Mouse (Mus musculus): ENCODE results near the gene Slc22a13.
"Not testable (repeated sequence)": the region's sequence is repeated elsewhere in the genome, so short reads cannot be mapped to it uniquely, and the experiment has no call there.

The Slc22a13 gene

DNA sequence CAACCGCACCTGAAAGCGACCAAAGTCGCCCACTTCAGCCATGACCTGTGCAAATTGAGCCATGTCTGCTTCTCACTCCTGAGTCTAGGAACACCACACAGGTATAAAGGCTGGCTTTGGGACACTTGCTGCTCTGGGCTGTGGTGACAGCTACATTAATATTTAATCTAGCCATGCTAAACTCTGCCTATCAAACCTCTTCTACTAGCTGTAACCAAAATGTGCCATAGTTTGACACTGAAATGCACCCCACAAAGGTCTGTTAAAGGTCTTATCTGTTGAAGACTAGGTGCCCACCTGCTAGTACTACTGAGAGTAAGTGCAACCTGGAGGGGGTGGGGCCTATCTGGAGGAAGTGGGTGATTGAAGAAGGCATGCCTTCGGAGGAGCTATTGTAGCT is at the start of gene Slc22a13:
TSS of gene Slc22a13 (minus strand) at position 101 of the 400 bp plus-strand sequence.
- no peak for DNase-seq

DNA sequence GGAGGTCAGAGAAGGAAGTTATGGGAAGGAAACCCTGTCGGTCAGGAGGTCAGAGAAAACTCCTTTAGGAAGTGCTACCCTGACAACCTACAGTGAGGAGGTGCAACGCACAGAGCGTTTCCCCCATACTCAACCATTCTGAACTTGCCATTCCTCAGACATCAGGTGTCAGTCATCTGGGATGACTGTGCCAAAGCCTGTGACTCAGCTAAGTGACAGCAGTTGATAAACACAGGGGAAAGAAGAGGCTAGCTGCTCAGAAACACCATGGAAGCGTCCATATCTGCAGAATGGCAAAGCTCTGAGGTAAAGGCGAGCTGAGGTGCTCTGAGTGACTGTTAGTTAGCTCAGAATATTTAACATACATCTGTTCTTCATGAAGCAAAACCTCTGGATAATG is 49.2 kb upstream of the Slc22a13 start:
- DNase-seq: no peak

DNA sequence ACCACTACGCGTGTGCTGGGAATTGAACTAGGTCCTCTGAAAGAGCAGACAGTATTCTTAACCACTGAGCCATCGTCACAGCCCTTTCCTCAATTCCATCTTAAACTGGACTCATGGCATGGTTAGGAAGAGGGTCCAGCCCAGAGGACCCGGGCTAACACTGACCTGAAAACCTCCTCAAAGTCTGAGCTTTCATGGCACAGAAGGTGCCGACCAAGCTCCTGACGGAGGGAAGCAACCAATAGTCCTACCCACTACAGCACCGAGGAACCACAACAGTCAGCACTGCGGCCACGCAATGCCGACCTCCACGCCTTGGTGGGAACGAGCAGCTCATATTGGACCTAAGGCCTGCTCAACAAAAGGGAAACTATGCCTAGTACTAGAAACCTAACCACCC is 47.3 kb upstream of the Slc22a13 start:
- no peak for DNase-seq

DNA sequence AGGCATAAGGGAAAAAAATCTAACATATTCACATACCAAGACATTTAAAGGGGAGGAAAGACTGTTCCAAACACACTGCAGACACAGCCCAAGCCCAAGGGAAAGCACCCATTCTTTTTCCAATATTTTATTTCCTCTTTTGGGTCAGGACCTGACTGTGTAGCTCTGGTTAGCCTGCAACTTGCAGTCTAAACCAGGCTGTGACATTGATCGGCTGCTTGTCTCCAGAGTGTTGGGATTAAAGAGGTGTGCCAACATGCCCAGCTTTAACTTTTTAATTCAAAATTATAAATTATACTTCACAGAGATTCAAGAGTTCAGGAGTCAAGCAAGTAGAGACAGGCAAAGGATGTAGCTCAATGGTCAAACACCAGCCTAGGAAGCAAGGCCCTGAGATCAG is 46.2 kb upstream of the Slc22a13 start:
- DNase-seq: no peak

DNA sequence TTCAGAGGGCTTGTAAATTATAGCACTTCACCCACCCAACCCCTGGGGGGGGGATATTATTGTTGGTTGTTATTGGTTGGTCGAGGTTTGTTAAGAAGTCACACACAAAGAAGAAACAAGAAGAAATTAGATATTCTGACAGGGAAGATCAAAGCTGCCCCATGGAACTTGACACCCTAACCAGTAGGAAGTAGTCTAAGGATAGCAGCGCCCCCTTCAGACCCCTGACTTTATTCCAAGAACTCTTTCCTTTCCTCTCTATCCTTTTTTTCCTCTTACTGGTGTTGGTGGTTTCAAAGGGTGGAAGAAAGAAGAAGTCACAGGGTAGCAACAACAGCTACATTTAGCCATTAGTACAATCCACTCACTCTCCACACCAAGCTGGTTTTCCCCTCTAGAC is 45.3 kb upstream of the Slc22a13 start:
- DNase-seq: no peak

DNA sequence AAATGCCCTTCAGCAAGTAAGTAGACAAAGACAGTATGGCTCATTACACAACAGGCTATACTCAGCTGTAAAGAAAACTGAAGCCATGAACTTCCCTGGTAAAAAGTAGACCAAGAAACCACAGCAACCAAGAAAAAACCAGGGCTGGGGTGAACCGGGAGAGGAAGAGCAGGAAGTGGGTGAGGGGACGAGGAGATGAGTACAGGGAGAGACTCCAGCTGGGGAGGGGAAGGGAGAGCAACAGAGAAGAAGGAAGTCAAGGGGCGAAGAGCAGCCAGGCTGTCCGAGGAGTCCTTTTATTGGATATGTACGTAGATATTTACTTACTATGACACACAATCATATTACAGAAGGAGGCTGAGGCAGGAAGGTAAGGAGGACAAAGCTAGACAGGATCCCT is 39.1 kb upstream of the Slc22a13 start:
- no peak for DNase-seq

DNA sequence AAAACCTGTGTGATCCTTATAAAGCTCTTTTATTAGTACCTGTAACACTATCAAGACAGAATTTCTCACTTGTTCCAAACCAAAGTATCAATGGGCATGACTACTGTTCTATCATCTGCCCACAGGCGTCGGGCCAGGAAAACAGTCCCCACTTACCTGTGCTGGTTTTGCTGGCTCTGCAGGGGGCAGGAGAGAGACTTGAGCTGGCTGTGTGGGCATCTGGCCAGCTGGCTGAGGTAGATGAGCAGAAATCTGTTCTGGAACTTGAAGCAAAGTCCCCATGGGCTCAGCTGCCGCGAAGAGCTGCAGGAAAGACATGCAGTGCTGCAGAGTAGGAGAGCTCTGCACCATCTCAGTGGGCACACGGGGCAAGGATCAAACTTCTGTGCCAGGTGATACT is 37.9 kb upstream of the Slc22a13 start:
- peak; percentile 23 for DNase-seq

DNA sequence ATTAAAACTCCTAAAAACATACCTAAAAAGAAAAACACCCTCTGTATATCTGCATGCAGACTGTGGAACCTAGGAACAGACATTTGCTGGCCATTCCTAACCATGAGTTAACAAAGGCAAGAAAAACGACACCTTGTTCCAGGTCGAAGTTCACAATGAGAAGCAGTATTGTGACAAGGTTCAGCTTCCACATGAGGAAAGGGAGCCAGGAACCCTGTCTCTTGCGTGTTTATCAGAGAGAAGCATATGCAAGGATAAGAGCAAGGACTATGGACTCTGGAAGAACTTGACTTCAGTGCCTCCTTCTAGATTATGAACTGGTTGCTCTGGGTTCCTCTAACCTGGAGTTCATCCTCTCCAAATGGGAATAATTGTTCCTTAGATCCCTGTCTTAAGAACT is 35.1 kb upstream of the Slc22a13 start:
- DNase-seq: no peak

DNA sequence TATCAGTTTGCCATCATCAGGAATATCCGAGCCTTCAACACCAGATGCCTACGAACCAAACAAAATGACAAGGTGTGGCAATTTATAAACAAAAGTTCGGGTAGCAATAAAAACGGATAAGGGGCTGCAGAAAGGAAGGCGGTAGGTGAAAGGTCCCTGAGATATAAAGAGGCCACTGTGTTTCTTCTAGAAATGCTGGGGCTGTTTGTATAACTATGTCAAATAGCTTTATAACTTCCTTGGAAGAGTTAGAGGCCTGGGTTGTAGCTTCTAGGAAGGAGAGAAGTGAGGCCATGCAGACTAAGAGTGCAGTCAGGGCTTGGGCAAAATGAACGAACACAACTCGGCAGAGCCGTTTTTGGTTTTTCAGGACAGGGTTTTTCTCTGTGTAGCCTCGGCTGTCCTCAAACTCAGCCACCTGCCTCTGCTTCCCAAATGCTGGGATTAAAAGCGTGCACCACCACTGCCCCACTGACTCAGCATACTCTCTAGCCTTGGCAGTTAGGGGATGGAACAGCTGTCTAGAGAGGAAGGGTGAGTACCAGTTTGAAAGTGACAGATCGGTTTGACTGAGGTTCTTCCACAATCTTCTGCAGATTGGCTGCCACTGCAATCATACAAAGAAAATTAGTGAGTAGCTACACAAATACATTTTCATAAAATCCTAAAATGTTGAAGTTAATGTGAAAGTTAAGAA is 32.4 kb upstream of the Slc22a13 start:
- DNase-seq: no peak

DNA sequence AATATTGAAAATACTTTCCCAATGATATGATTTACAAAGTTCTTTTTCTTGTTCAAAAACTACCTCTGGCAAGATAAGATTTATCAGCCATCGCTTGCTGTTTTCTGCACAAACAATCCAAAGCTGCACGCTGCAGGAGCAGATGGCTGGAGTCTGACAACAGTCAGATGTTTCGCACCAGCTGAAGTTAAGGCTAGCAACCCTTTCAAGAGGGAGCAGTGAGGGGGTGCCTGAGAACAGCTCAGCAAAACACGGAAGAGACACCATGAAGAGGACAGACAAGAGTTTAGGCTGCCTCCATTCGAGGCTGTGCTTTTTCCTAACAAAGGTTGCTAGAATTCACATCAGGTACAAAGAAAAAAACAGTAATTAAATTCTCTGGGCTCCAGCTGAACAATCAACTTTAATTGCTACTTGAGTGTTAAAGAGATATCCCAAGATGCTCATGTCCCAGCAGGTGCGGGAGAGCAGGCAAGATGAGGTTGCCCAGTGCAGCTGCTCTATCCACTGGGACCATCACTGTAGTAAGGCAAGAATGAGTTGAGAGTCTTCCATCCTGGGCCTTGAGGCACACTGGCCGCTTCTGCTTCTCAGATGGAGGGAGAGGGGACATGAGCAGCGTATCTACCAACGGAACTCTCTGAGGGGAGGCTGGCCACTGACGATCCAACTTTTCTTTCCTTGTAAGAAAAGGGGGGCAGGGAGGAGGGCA is 31.5 kb upstream of the Slc22a13 start:
- no peak for DNase-seq

DNA sequence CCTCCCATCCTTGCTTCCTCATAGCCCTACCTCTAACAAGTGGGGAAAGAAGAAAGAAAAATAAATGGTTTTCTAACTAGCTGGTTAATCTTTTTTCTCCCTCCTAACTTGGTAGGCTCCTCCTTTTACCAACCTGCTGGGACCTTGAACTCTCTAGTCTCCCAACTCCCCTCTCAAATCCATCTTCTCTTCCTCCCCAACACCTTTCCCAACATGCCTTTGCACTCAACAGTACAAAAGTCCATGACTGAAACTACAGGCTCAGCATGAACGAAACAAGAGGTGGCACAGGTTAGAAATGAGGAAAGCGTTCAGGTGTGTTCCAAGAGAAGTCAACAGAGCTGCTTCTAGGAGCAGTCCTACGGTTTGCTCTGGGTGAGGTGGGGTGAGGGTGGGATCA is 30.4 kb upstream of the Slc22a13 start:
- DNase-seq: no peak

DNA sequence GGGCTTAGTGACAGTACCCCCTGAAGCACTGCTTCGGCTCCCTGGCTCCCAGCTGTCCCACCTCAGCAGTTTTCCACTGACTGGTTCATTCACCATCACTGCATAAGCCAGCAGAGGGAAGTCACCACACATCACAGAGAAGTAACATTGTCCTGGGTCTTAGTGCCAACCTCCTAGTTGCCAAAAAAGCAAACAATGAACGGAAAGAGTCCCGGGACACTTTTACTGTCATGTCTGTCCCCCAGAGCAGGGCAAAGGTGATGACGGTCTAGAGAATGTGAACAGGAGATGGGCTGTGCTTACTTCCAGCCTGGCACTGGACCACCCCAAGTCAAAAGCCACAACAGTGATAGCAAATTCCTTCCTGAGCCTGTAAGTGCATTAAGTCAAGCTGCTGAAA is 29.9 kb upstream of the Slc22a13 start:
- DNase-seq: no peak

DNA sequence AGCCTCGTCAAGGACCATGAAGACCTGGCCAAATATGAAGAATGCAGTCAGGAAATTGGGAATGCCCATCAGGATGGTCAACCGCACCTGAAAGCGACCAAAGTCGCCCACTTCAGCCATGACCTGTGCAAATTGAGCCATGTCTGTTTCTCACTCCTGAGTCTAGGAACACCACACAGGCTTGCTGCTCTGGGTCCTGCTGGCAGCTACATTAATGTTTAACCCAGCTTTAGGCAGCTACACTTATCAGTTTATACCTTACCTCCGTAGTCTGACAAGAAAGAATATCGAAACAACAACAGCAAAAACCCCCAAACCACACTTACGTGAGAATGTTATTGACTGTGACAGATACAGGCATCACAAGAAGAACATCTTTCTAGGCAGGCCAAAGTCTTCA is 22.7 kb upstream of the Slc22a13 start:
- no peak for DNase-seq

DNA sequence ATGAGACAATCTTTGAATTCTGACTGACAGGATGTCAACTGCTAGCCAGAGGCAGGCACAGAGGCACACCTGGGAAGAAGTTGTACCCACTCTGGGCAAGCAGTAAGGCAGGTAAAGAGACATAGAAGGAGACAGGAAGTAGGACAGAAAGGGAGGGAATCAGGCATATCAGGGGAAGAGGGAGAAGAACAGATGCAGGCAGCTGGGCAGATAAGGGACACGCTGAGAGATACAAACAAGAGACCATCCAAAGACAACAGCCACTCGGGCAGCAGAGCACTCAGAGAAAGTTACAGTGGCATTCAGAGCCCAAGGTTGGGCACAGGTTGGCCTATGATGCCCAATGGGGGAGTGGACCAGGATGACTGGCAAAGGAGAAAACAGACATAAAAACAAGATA is 21.9 kb upstream of the Slc22a13 start:
- no peak for DNase-seq

DNA sequence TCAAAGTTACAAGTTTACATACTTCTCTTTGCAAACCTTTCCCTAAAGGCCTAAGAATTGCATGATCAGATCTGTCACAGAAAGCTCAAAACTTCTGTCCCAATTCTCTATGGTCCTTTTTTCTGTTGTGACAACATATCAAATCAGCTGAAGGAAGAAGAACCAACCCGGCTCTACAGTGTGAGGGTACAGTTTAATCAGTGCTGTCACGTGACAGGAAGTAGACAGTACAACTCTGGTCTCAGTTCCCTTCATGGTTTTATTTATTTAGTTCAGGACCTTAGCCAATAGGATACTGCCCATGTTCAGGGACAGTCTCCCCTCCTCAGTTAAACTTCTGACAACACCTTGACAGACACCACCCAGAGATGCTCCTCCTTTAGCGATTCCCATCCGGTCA is 11.4 kb upstream of the Slc22a13 start:
- no peak for DNase-seq

DNA sequence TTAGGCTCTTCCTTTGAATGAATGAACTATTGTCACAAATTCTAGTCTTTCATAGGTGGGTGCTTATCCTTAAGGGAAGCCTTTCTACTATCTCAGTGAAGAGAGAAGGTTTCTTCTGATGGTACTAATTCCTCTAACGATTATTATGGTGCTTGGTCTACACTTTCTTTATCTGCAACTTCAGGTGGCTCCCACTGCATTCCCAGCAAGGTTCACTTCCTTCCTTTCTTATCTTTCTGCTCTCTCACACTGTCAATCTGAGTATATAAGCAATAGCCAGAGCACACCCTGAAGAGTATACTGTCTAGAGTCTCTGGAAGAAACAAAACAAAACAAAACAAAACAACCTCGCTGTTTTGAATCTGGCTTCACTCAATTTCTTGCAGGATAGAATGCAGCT is 10.8 kb upstream of the Slc22a13 start:
- no peak for DNase-seq

DNA sequence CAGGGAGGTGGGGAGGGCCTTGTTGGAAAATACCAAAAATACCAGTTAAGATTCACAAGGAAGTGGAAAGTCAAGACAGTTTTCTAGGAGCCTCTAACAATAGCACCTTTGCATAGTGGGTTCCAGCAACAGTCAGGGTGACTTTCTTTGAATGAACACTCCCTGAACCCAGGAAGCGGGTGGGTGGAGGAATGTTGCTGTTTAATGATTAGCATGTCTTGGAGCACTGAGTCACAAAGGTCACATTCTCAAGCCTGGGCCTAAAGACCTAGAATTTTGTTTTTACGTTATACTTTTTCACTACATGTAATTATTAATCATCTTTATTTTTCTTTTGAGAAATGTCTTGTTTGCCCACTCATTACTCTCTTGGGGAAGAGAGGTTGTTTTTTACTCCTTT is 6.4 kb upstream of the Slc22a13 start:
- not testable (repeated sequence) for DNase-seq

DNA sequence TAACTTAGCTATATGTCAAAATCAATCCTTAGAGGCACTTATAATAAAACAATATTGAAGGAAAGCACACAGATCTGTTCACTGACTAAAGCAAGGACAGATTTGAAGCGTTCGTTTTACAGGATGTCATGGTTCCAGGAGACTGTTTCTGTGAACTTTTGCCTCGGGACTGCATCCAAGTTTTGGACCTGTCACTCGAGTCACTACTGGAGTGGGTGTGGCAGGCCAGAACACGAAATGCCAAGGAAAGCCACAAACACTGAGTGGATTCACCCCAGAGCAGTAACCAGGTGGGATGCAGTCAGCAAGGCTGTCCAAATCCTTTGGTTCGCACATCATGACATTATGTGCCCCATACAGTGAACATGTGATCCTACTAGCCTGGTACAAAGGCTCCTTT is 5.7 kb upstream of the Slc22a13 start:
- DNase-seq: no peak

DNA sequence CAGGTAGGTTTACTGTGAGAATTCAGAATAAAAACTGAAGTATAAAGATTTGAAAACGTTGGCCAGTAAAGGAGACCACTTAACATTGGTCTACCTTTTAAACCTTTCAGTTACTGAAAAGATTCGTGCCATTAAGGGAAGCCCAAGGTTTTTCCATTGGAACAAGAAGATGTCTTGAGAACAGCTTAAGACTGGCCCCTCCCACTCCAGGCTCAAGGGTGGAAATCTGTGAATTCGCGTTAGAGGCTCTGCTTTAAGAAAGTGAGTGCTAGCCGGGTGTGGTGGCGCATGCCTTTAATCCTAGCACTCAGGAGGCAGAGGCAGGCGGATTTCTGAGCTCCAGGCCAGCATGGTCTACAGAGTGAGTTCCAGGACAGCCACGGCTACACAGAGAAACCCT is 4.1 kb upstream of the Slc22a13 start:
- no peak for DNase-seq

DNA sequence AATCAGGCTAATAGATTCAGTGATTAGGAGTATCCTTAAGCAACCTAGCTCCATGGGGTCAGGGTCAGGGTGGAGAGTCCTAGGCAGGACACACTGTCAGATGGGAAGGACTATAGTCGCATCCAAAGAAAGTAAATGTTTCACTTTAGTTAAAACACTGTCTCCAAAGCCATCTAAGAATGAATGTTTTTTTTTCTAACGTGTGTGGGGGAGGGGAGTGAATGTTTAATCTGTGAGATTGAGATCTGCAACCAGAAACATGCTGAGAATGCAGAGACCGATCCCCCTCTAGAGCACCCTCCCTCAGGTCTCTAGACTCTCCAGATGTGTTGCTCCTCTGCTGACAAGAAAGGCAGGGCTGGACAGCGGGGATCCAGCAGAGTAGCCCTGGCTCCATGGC is 1.8 kb downstream of the Slc22a13 start:
- DNase-seq: no peak

DNA sequence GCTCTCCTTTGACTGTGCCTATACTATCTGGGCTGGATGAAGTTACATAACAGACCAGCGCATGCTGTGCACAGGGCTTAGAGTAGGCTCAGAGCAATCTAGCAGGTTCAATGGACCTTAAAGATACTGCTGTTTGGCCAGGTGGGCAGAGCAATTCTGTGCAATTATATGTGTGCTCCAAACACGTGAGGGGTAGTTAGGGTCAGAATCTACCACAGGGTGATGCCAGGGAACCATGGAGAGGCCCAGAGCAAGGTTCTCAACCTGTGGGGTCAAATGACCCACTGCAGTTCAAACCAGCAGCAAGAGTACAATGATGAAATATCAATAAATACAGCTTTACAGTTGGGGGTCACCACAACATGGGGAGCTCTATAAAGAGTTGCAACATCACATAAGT is 2.2 kb downstream of the Slc22a13 start:
- no peak for DNase-seq

DNA sequence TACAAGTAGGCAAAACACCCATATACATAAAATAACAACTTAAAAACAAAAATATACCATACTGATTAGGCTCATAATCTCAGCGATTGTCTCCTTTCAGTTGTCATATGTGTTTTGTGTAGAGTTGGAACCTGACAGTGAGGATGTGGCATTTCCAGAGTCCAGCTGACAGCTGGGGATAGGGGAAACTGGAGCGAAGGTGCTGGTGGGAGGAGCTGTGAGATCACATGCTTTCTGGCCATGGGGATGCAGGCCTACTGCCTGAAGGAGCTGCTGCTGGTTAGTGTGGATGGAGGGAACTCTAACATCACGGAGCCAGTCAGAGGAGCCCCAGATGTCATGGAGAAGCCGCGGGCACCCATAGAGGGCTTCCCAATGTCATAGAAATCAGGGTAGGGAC is 3.1 kb downstream of the Slc22a13 start:
- no peak for DNase-seq

DNA sequence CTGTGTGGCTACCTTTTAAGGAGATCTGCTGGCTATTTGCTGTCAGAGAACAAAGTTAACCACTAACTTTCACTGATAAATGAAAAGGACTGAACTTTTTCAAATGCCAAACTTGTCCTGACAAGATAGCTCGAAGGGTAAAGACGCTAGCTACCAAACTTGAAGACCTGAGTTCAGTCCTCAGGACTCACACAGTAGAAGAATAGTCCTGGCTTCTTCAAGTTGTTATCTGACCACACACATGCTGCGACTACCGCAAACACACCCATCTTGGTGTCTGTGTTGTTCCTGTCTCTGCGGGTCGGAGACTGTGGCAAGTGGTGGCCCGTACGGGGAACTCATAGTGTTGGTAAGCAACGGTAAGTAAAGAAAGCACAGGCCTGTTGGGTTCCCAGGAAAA is 5.3 kb downstream of the Slc22a13 start:
- DNase-seq: no peak

DNA sequence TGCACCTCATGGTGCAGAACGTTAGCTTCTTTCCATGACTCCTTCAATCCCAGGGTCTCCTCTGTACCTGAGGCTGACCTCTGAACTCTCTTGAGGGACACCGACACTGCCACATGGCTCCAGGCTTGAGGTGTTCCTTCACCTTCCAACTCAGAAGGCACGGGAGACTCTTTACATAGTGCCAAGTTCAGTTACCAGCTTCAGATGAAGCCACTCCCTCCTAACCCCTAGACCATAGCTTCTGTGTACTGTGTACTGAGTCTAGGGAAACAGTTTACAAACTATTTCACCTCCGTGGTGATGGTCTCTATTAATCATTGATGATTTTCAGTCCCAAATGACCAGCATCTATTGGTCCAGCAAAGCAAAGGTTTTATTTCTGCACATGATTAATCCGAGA is 7.2 kb downstream of the Slc22a13 start:
- no peak for DNase-seq

Data from cerebellum, adult 8-10 months (tissue).